Mouse (Mus musculus): ENCODE results near the gene Stk19.

GRCm38 (mm10) chr17:34853511-34853910, 16.8 kb upstream of the Stk19 start:
- no peak for TF ChIP-seq POLR2A (IDR thresholded peaks at IDR 0.05; ENCODE audit: insufficient read depth, low read length)
- no peak for TF ChIP-seq CTCF (IDR thresholded peaks at IDR 0.05; ENCODE audit: low read depth, low read length)
